Mouse (Mus musculus) cortical plate, adult 2 months (tissue): ENCODE data around the gene Sema4c.

Experiments used
- CTCF ChIP-seq: fragments of 200-500 bp; IDR thresholded peaks from 2 replicates; pipeline ENCODE4 v1.5.1; 2011; ENCODE audit warnings: mild to moderate bottlenecking, control low read depth, low read length; ENCODE audit not compliant: insufficient read depth; ENCODE audit errors: extremely low read depth
- POLR2A ChIP-seq: fragments of 200-500 bp; IDR thresholded peaks from 2 replicates; pipeline ENCODE4 v1.6.1; 2011; ENCODE audit warnings: mild to moderate bottlenecking, low read length, control low read depth; ENCODE audit not compliant: insufficient read depth; ENCODE audit errors: extremely low read depth

DNA sequence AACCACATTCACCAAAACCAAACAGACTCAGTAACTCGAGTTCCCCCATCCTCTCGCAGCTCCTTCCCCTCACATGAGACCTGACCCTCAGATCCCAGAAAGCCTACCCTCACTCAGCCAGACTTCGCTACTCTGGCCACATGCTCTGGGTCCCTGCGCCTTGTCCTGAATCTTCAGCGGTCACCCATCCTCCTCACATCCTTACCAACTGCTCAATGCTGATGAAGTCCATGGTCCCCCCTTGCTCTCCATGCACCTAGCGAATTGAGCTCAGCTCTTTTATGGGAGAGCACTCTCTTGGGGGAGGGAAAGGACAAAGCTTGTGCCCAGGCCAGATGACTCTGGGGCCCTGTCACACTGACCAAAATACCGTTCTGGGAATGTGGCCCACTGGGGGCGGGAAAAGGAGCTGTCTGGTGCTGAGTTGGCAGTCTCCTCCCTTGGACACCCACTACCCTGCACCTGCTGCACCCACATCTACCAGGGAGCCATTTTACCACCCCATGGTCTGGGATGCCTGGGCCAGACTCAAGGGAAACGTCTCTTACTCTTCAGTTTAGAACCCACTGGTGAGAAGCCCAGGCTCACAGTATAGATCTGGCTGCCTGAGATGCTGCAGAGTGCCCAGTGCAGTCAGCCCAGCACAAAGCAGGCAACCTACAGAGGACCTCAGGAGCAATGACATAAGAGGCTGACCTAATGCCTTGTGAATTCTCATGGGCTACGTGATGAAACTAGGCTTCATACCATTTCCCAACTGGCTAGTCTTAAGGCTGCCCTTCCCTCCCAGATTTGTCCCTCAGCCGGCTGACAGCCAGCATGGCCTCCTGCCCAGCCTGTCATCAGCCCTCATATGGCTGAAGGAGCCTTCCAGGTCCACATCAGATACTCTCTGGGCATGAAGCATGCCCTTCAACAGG is 22.4 kb downstream of the Sema4c start:
- TF ChIP-seq POLR2A (no peak), CTCF (no peak)
